Mouse (Mus musculus) MEL (cell line): ENCODE measurements at regions not wholly inside any gene's neighbourhood (a gene's known extent, or its start where the extent isn't known, plus 50 kb on each side); places are given as distances from the start of the nearest gene placed in this dataset.

Experiments
- DNase-seq: peaks from one replicate; pipeline ENCODE4 v3.0.0; 2011; ENCODE audit warnings: low read depth, low spot score
- H3K27ac ChIP-seq: 2 replicates; pipeline ENCODE4 v1.5.1; 2012; ENCODE audit warnings: low read depth, mild to moderate bottlenecking, control low read depth, low read length, moderate library complexity; ENCODE audit not compliant: control insufficient read depth
- H3K27me3 ChIP-seq, 2 experiments: fragments of 150-350 bp in 1 of 2; sonication (generic) in 1 of 2; 2 replicates each; pipeline ENCODE4 v1.6.1; 2012; ENCODE audit warnings: low read length in 2 of 2, mild to moderate bottlenecking in 2 of 2, improper control_type of control experiment in 1 of 2, moderate library complexity in 1 of 2; ENCODE audit not compliant: insufficient read depth in 2 of 2, control insufficient read depth in 1 of 2
- H3K36me3 ChIP-seq, 2 experiments: 2 replicates each; pipeline ENCODE4 v1.6.1; 2012 to 2014; ENCODE audit warnings: low read length in 2 of 2, improper control_type of control experiment in 1 of 2, inconsistent platforms in 1 of 2, mild to moderate bottlenecking in 1 of 2; ENCODE audit not compliant: insufficient read depth in 2 of 2, control insufficient read depth in 1 of 2
- H3K4me1 ChIP-seq, 2 experiments: fragments of 150-350 bp in 1 of 2; sonication (generic) in 1 of 2; 2 replicates each; pipeline ENCODE4 v1.6.1; 2012; ENCODE audit warnings: low read length in 2 of 2, improper control_type of control experiment in 1 of 2, mild to moderate bottlenecking in 1 of 2; ENCODE audit not compliant: insufficient read depth in 2 of 2, control insufficient read depth in 1 of 2
- H3K4me3 ChIP-seq, 2 experiments: fragments of 150-350 bp in 1 of 2; sonication (generic) in 1 of 2; 2 replicates each; pipeline ENCODE4 v1.5.1; 2012; ENCODE audit warnings: low read depth in 2 of 2, low read length in 2 of 2, mild to moderate bottlenecking in 2 of 2, moderate library complexity in 2 of 2, control low read depth in 1 of 2, improper control_type of control experiment in 1 of 2; ENCODE audit not compliant: control insufficient read depth in 1 of 2, insufficient read depth in 1 of 2
- H3K79me2 ChIP-seq: 2 replicates; pipeline ENCODE4 v1.6.1; 2012; ENCODE audit warnings: mild to moderate bottlenecking, low read length, moderate library complexity; ENCODE audit not compliant: control insufficient read depth, poor library complexity, insufficient read depth
- H3K9ac ChIP-seq: 2 replicates; pipeline ENCODE4 v1.6.1; 2012; ENCODE audit warnings: low read depth, mild to moderate bottlenecking, control low read depth, low read length, moderate library complexity; ENCODE audit not compliant: control insufficient read depth, poor library complexity, severe bottlenecking
- H3K9me3 ChIP-seq: fragments of 150-350 bp; sonication (generic); replicated peaks from 2 replicates; pipeline ENCODE4 v1.6.1; 2012; ENCODE audit warnings: mild to moderate bottlenecking, low read length, improper control_type of control experiment, moderate library complexity; ENCODE audit not compliant: insufficient read depth
- CHD2 ChIP-seq: IDR thresholded peaks from 2 replicates; pipeline ENCODE4 v1.6.1; 2011; ENCODE audit warnings: low read length, improper control_type of control experiment
- E2F4 ChIP-seq: IDR thresholded peaks from 2 replicates; pipeline ENCODE4 v1.6.1; 2011; ENCODE audit warnings: low read depth, low read length, improper control_type of control experiment, borderline replicate concordance
- EP300 ChIP-seq, 2 experiments: IDR thresholded peaks; 2 replicates each; pipeline ENCODE4 v1.6.1; 2011; ENCODE audit warnings: improper control_type of control experiment in 2 of 2, low read length in 2 of 2, low read depth in 1 of 2, mild to moderate bottlenecking in 1 of 2
- ETS1 ChIP-seq: IDR thresholded peaks from 2 replicates; pipeline ENCODE4 v1.6.1; 2012; ENCODE audit warnings: low read depth, mild to moderate bottlenecking, inconsistent platforms, low read length, improper control_type of control experiment, moderate library complexity
- GABPA ChIP-seq: IDR thresholded peaks from 2 replicates; pipeline ENCODE4 v1.6.1; 2012; ENCODE audit warnings: low read depth, mild to moderate bottlenecking, inconsistent platforms, low read length, improper control_type of control experiment, moderate library complexity
- GATA1 ChIP-seq: IDR thresholded peaks from 2 replicates; pipeline ENCODE4 v1.6.1; 2011; ENCODE audit warnings: low read depth, low read length, improper control_type of control experiment
- KAT2A ChIP-seq: conservative IDR thresholded peaks from 2 replicates; pipeline ENCODE4 v1.6.1; 2012; ENCODE audit warnings: low read depth, low read length, improper control_type of control experiment, inconsistent platforms
- MYB ChIP-seq: IDR thresholded peaks from 2 replicates; pipeline ENCODE4 v1.6.1; 2011; ENCODE audit warnings: mild to moderate bottlenecking, low read depth, low read length, improper control_type of control experiment
- NELFE ChIP-seq: IDR thresholded peaks from 2 replicates; pipeline ENCODE4 v1.6.1; 2011; ENCODE audit warnings: low read depth, low read length, improper control_type of control experiment
- POLR2A ChIP-seq, 2 experiments: IDR thresholded peaks; 2 replicates each; pipeline ENCODE4 v1.6.1; 2011 to 2012; ENCODE audit warnings: low read length in 2 of 2, mild to moderate bottlenecking in 2 of 2, control low read depth in 1 of 2, improper control_type of control experiment in 1 of 2, low read depth in 1 of 2, moderate library complexity in 1 of 2; ENCODE audit not compliant: control insufficient read depth in 1 of 2, insufficient read depth in 1 of 2, poor library complexity in 1 of 2
- POLR2AphosphoS2 ChIP-seq: IDR thresholded peaks from 2 replicates; pipeline ENCODE4 v1.6.1; 2011; ENCODE audit warnings: low read length, improper control_type of control experiment
- POLR2AphosphoS5 ChIP-seq: IDR thresholded peaks from 2 replicates; pipeline ENCODE4 v1.6.1; 2012; ENCODE audit warnings: low read depth, borderline replicate concordance, mild to moderate bottlenecking, inconsistent platforms, low read length, moderate library complexity, mixed read lengths
- TAL1 ChIP-seq: IDR thresholded peaks from 2 replicates; pipeline ENCODE4 v1.6.1; 2012; ENCODE audit warnings: mild to moderate bottlenecking, inconsistent platforms, low read length, moderate library complexity, mixed read lengths
- TBP ChIP-seq: IDR thresholded peaks from 2 replicates; pipeline ENCODE4 v1.8.0; 2011; ENCODE audit warnings: low read depth, low read length, improper control_type of control experiment
- TCF12 ChIP-seq: IDR thresholded peaks from 2 replicates; pipeline ENCODE4 v1.6.1; 2014; ENCODE audit warnings: low read depth, mild to moderate bottlenecking, inconsistent platforms, low read length, improper control_type of control experiment, moderate library complexity
- UBTF ChIP-seq: IDR thresholded peaks from 2 replicates; pipeline ENCODE4 v1.6.1; 2012; ENCODE audit warnings: low read depth, mild to moderate bottlenecking, inconsistent platforms, low read length, improper control_type of control experiment, moderate library complexity, borderline replicate concordance; ENCODE audit not compliant: insufficient read depth
- USF1 ChIP-seq: IDR thresholded peaks from 2 replicates; pipeline ENCODE4 v1.6.1; 2014; ENCODE audit warnings: low read depth, mild to moderate bottlenecking, inconsistent platforms, low read length, improper control_type of control experiment, moderate library complexity
- ZNF384 ChIP-seq: IDR thresholded peaks from 2 replicates; pipeline ENCODE4 v1.6.1; 2012; ENCODE audit warnings: low read depth, mild to moderate bottlenecking, inconsistent platforms, low read length, improper control_type of control experiment

- no peak overlapping the region for H3K27ac ChIP-seq
- DNase-seq: peak; percentile 59
- no peaks in the 10 kb centered on the region for H3K36me3 ChIP-seq
- peaks cover 9% of the 10 kb centered on the region in 2 experiments for H3K27me3 ChIP-seq
- no peak overlapping the region for H3K9ac ChIP-seq
- H3K79me2 ChIP-seq: no peaks in the 10 kb centered on the region
- H3K4me1 ChIP-seq: no peaks in the 10 kb centered on the region; a peak in 1 of 4 replicates
- no peaks in the 10 kb centered on the region for H3K9me3 ChIP-seq
- no peak overlapping the region for H3K4me3 ChIP-seq
- no peak for TF ChIP-seq E2F4
- TF ChIP-seq GATA1: peak; percentile 58
- TF ChIP-seq UBTF: no peak
- no peak for TF ChIP-seq ETS1
- TF ChIP-seq USF1: no peak
- TF ChIP-seq MYB: no peak
- TF ChIP-seq TAL1: peak; percentile 72
- 0 out of 2 replicates have a peak, but pooled peaks have one; percentile 19 for TF ChIP-seq TBP
- peak; percentile 53 to 61; a peak in 3 of 4 replicates for TF ChIP-seq EP300 (IDR thresholded peaks at IDR 0.05; ENCODE audit: low read depth in 1 of 2, low read length in 2 of 2)
Measured at GRCm38 (mm10) chr12:77654282-77654681, 416.4 kb downstream of the Fut8 start.

DNA sequence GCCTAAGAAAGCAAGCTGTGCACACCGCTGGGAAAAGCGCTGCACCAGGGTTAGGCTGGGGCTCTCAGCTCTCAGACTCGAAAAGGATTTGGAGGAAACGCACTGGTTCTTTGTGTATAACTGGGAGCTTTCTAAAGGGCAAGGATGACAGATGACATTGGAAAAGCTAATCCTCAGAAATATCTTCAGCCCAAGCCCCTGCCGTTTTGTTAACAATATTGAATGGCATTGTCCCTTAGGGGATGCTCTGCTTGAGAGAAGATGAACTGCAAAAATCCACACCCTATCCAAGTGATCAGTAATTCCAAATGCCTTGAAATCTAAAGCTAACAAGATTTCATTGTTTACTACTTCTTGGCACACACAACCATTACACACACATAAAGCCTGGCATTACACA is 419.1 kb downstream of the Fut8 start:
- Histone ChIP-seq H3K27me3 (peaks cover 2 to 3% of the 10 kb centered on the region in 2 experiments; a peak in 3 of 4 replicates), H3K9me3 (no peaks in the 10 kb centered on the region), H3K9ac (no peak overlapping the region), H3K36me3 (no peaks in the 10 kb centered on the region), H3K27ac (no peak overlapping the region), H3K4me3 (no peak overlapping the region), H3K79me2 (no peaks in the 10 kb centered on the region), H3K4me1 (no peaks in the 10 kb centered on the region; a peak in 1 of 4 replicates)
- TF ChIP-seq TCF12 (no peak), POLR2AphosphoS2 (no peak), GABPA (no peak), POLR2AphosphoS5 (no peak), ZNF384 (no peak), POLR2A (IDR thresholded peaks at IDR 0.05; ENCODE audit: control insufficient read depth in 1 of 2, insufficient read depth in 1 of 2, low read depth in 1 of 2, low read length in 2 of 2, poor library complexity in 1 of 2) (no peak), KAT2A (no peak), TAL1 (no peak), CHD2 (no peak), NELFE (no peak)
- no peak for DNase-seq
